Mouse (Mus musculus) brain, embryonic 14.5 days (tissue): ENCODE results near the gene Klhl9.

Experiments
- CTCF ChIP-seq: fragments of 200-500 bp; IDR thresholded peaks from 2 replicates; pipeline ENCODE4 v1.5.1; 2012; ENCODE audit warnings: inconsistent platforms, mild to moderate bottlenecking, moderate library complexity, borderline replicate concordance; ENCODE audit not compliant: insufficient read depth, insufficient read length; ENCODE audit errors: extremely low read depth
- POLR2A ChIP-seq: fragments of 200-500 bp; IDR thresholded peaks from 2 replicates; pipeline ENCODE4 v1.6.1; 2012; ENCODE audit warnings: mild to moderate bottlenecking, inconsistent platforms, borderline replicate concordance; ENCODE audit not compliant: poor library complexity, insufficient read depth, insufficient read length, severe bottlenecking; ENCODE audit errors: extremely low read depth

DNA sequence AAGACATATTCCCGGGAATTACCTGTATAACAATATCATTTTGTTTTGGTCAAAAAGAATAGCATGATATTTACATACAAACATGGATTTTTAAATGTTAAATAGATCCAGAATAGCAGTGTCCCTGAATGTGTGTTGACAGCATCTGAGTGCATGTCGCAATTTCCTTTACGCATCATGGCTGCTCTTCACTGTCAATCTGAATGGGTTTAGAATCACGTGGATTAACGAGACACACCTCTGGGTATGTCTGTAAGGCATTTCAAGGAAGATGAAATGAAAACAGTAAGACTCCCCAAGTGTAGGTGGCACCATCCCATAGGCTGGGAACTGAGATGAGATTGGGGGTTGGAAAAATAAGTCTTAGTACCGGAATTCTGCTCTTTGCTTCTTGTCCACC, 16.8 kb upstream of the Klhl9 start:
- no peak for TF ChIP-seq POLR2A
- TF ChIP-seq CTCF = no peak
